Mouse (Mus musculus) forebrain, embryonic 11.5 days (tissue): ENCODE data around the gene Prss57. TPM values are rescaled to one million over a fixed set of nuclear protein-coding genes. Genes with fewer than 3 reads are reported as not detected.
"Not testable (repeated sequence)": the region's sequence is repeated elsewhere in the genome, so short reads cannot be mapped to it uniquely, and the experiment has no call there.

ENCODE experiments used
- ATAC-seq: fragments of 200-750 bp; cut with Nextera tagmentation; replicated peaks from 2 replicates; pipeline ENCODE4 v1.8.0; 2017; ENCODE audit warnings: moderate TSS enrichment; ENCODE audit not compliant: low FRiP score
- DNase-seq: peaks from one replicate; pipeline ENCODE4 v3.0.0-alpha.2; 2017; ENCODE audit warnings: low spot score
- H3K27ac ChIP-seq: fragments of 300-500 bp; sonication (generic); 2 replicates; pipeline ENCODE4 v1.5.1; 2014; ENCODE audit warnings: low read depth, low read length
- H3K27me3 ChIP-seq: fragments of 300-500 bp; sonication (generic); 2 replicates; pipeline ENCODE4 v1.6.1; 2014; ENCODE audit warnings: mild to moderate bottlenecking, low read length, mixed read lengths; ENCODE audit not compliant: control insufficient read depth, insufficient read depth
- H3K36me3 ChIP-seq: fragments of 300-500 bp; sonication (generic); 2 replicates; pipeline ENCODE4 v1.6.1; 2014; ENCODE audit warnings: mild to moderate bottlenecking, low read length, moderate library complexity, mixed read lengths; ENCODE audit not compliant: control insufficient read depth, insufficient read depth
- H3K4me1 ChIP-seq: fragments of 300-500 bp; sonication (generic); replicated peaks from 2 replicates; pipeline ENCODE4 v1.6.1; 2014; ENCODE audit warnings: low read length, mixed read lengths; ENCODE audit not compliant: control insufficient read depth, insufficient read depth
- H3K4me2 ChIP-seq: fragments of 300-500 bp; sonication (generic); 2 replicates; pipeline ENCODE4 v1.6.1; 2014; ENCODE audit warnings: low read depth, mild to moderate bottlenecking, low read length, moderate library complexity, mixed read lengths; ENCODE audit not compliant: severe bottlenecking
- H3K4me3 ChIP-seq: fragments of 300-500 bp; sonication (generic); 2 replicates; pipeline ENCODE4 v1.5.1; 2014; ENCODE audit warnings: low read depth, low read length
- H3K9ac ChIP-seq: fragments of 300-500 bp; sonication (generic); 2 replicates; pipeline ENCODE4 v1.6.1; 2014; ENCODE audit warnings: low read length
- H3K9me3 ChIP-seq: fragments of 300-500 bp; sonication (generic); 2 replicates; pipeline ENCODE4 v1.6.1; 2016; ENCODE audit warnings: low read length, mixed read lengths; ENCODE audit not compliant: control insufficient read depth
- WGBS: fragments of 180-500 bp; shearing (Covaris S2); extraction: QIAGEN DNeasy Blood & Tissue Kit; methylation state at CpG from one replicate; pipeline ENCODE4 v1.1.7; 2014; 5-methylcytosine and 5-hydroxymethylcytosine counted together
- polyA plus RNA-seq: library from polyadenylated mRNA; unstranded; fragments of >200 nt; fragmentation: Nextera tagmentation; extraction: Ambion mirVana; gene quantifications from 2 replicates; pipeline ENCODE4 v1.2.1, GENCODE M21; 2014

The Prss57 gene
- polyA plus RNA-seq, 1 experiment from 2014 or later: not detected

DNA sequence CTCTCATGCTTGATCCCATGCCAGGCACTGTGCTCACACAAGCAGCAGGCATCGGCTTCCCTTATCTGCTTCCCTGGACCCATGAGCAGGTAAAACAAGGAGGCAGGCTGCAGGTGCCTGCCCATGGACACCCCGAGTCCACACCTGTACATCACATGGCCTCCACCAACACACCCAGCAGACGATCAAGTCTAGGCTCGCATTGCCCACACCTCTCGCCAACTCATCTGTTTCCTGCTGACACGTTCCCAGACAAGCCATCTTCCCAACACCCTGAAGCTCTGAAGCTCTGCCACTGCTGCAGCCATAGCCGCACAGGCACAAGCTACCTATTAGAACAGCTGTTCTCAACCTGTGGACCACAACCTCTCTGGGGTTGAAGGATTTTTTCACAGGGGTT, 26.5 kb downstream of the Prss57 start:
- no peaks in the 10 kb centered on the region for H3K9me3 ChIP-seq
- 94% methylated on average over 7 of the region's 7 CpGs for WGBS
- ATAC-seq (no peak), DNase-seq (no peak)
- no peaks in the 10 kb centered on the region for H3K27me3 ChIP-seq
- H3K4me2 ChIP-seq: no peak overlapping the region
- H3K36me3 ChIP-seq: peaks cover 15% of the 10 kb centered on the region
- no peak overlapping the region for H3K9ac ChIP-seq
- H3K4me1 ChIP-seq: peaks cover 10% of the 10 kb centered on the region
- H3K4me3 ChIP-seq: no peak overlapping the region
- no peak overlapping the region for H3K27ac ChIP-seq

DNA sequence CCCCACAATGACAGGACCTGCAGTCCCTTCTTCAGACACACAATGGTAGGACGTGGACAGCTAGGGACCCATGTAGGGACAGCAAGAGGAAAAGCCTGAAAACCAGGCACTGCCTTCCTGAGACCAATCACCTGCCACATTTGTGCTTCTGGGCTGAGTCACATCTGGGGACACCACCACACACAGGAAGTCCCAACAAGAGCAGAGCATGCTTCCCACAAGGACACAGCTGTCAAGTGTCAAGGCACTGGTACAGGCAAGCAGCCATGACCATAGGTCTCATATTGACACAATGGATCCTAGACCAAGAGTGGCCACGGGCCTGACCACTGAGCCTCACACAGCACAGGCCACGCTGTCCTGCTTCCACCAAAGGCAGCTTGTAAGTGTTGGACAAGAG, 27.9 kb downstream of the Prss57 start:
- Histone ChIP-seq H3K4me2 (no peak overlapping the region), H3K27ac (no peak overlapping the region), H3K36me3 (peaks cover 22% of the 10 kb centered on the region), H3K4me1 (peaks cover 8% of the 10 kb centered on the region), H3K9me3 (no peaks in the 10 kb centered on the region), H3K9ac (no peak overlapping the region), H3K4me3 (no peak overlapping the region), H3K27me3 (no peaks in the 10 kb centered on the region)
- DNase-seq: no peak
- ATAC-seq: no peak
- 97% methylated on average over 3 of the region's 3 CpGs for WGBS

DNA sequence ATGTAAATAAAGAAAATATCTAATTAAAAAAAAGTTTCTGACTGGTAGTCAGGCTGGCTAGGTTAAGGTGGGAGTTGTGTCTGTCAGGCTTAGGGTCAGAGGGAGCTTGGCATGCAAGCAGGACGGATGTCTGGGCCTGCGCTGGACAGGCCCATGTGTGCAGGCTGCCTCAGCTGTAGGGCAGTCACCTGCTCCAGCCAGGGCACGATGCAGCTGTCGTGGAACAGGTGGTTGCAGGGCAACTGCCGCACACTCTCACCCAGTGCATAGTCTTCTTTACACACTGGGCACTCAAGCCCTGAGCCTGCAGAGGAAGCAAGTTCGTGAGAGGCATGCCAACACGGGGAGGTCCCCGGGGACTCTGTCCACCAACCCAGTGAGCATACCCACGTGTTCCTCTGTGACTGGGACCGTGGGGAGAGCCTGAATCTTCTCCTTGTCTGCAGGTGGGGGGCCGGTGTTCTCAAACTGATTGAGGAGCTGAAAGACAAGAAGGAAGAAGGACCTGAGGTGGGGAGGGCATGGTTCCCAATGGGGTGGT, 30.1 kb downstream of the Prss57 start:
- Histone ChIP-seq H3K9ac (no peak overlapping the region), H3K36me3 (peaks cover 27% of the 10 kb centered on the region), H3K27ac (no peak overlapping the region), H3K4me2 (no peak overlapping the region), H3K4me3 (no peak overlapping the region), H3K27me3 (no peaks in the 10 kb centered on the region), H3K4me1 (peaks cover 3% of the 10 kb centered on the region), H3K9me3 (no peaks in the 10 kb centered on the region)
- 93% methylated on average over 11 of the region's 11 CpGs for WGBS
- DNase-seq (no peak), ATAC-seq (no peak)

DNA sequence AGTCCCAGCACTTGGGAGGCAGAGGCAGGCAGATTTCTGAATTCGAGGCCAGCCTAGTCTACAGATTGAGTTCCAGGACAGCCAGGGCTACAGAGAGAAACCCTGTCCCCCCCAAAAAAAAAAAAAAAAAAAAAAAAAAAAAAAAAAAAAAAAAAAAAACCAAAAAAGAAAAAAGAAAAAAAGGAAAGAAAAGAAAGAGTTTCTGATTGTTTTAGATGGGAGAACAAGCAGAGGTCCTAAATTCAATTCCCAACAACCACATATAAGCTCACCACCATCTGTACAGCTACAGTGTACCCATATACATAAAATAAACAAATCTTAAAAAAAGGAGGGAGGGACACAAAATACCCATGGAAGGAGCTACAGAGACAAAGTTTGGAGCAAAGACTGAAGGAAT, 31.1 kb downstream of the Prss57 start:
- ATAC-seq, H3K9me3 ChIP-seq, H3K9ac ChIP-seq, DNase-seq, H3K4me1 ChIP-seq, H3K4me2 ChIP-seq, H3K27me3 ChIP-seq, H3K27ac ChIP-seq, H3K4me3 ChIP-seq: not testable (repeated sequence)
- H3K36me3 ChIP-seq: peaks cover 27% of the 10 kb centered on the region
- 89% methylated on average over 1 of the region's 1 CpGs for WGBS

DNA sequence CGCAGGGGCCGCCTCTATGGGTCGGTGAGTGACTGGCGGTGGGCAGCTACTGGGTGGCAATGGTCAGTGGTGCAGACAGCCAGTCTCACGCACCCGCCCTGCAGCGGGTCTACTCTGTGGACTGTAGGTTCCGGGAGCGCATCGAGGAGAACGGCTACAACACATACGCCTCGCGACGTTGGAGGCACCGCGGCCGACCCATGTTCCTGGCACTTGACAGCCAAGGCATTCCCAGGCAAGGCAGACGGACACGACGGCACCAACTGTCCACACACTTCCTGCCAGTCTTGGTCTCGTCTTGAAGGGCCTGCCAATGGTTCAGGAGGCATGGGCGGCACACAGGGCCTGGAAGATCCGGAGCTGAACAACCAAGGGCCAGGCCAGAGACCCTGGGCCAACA, 34.1 kb downstream of the Prss57 start:
- Histone ChIP-seq H3K4me3 (no peak overlapping the region), H3K9ac (no peak overlapping the region), H3K4me1 (peaks cover 6% of the 10 kb centered on the region; the same call in 1 of the 2 replicates), H3K9me3 (no peaks in the 10 kb centered on the region), H3K27ac (no peak overlapping the region), H3K4me2 (no peak overlapping the region), H3K36me3 (peaks cover 25% of the 10 kb centered on the region), H3K27me3 (no peaks in the 10 kb centered on the region)
- WGBS: 89% methylated on average over 24 of the region's 24 CpGs
- DNase-seq (no peak), ATAC-seq (no peak)

DNA sequence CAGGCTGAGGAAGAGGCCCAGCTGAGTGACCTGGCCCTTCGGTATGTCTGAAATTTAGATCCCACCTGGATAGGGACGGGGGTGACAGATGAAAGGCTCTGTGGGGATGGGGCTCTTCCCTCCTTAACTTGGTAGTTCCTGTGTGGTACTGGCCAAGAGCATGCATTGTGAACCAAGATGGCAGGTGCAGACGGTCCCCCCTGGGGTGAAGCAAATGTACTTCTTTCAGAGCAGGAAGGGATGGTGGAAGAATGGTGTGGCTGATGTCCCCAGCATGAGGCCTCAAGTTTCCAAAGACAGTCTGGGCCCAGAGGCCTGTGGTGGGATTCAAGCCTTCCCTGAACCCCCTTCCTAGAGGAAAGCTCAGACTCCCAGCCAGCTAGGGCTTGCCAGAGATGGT, 34.9 kb downstream of the Prss57 start:
- peaks cover 6% of the 10 kb centered on the region; the same call in 1 of the 2 replicates for H3K4me1 ChIP-seq
- no peak overlapping the region for H3K4me3 ChIP-seq
- H3K27ac ChIP-seq: no peak overlapping the region
- DNase-seq: no peak
- H3K36me3 ChIP-seq: peaks cover 17% of the 10 kb centered on the region; the same call in 1 of the 2 replicates
- H3K9me3 ChIP-seq: no peaks in the 10 kb centered on the region
- ATAC-seq: no peak
- no peak overlapping the region for H3K4me2 ChIP-seq
- H3K9ac ChIP-seq: no peak overlapping the region
- H3K27me3 ChIP-seq: no peaks in the 10 kb centered on the region
- 82% methylated on average over 3 of the region's 3 CpGs for WGBS

DNA sequence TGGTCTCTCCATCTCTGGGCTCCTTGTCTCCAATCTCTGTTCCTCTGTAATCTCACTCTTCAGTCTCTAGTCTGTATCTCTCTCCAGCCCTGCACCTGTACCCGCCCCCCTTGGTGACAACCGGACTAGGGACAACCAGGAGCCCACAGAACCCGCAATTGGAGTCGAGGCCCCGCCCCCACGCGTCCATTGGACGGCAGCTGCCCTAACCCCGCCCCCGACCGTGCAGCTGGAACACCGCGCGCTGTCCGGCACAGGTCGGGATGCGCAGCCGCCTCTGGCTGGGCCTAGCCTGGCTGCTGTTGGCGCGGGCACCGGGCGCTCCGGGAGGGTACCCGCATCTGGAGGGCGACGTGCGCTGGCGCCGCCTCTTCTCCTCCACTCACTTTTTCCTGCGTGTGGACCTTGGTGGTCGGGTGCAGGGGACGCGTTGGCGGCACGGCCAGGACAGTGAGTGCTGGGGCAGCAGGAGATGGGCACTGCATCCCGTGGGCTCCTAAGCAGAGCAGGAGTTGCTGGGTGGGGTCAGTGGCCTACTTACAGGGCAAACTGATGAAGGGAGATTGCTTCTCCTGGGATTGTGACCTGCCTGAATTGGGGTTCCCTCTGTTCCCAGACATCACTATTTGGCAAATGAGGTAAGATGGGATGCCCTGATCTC, 35.8 kb downstream of the Prss57 start, which contains the start of gene Fgf22:
Gene Fgf22 (plus strand): TSS at position 221 of the 661 bp plus-strand sequence.
- peak; percentile 89 for DNase-seq
- ATAC-seq: peak; percentile 90
- Histone ChIP-seq H3K9ac (peak within 1 kb of the TSS; percentile 10; the same call in 1 of the 2 replicates), H3K9me3 (no peaks in the 10 kb centered on the region), H3K27me3 (no peaks in the 10 kb centered on the region), H3K4me1 (peaks cover 6% of the 10 kb centered on the region; the same call in 1 of the 2 replicates), H3K4me3 (peak within 1 kb of the TSS; percentile 20), H3K4me2 (peak within 1 kb of the TSS; percentile 66), H3K27ac (no peak within 1 kb of the TSS), H3K36me3 (peaks cover 13% of the 10 kb centered on the region; the same call in 1 of the 2 replicates)
- WGBS: 1% methylated on average over 36 of the region's 36 CpGs

DNA sequence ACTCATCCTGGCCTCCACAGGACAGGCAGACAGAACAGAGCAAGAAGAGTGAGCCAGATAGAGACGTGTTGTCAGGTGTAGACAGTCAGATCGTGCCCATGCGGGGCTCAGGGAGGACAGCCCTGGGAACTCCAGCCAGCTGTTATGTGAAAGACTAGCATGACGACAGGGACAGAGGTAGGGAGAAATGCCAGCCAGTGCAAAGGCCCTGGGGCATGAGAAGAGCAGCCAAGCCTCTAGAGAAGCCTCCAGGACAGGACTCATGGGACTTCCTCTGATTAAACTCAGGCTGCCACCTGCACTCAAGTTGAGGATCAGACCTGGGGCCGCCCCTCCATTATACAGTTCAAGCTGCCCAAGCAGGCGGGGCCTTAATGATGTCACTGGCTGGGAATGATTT, 42.3 kb downstream of the Prss57 start:
- no peak for ATAC-seq
- 78% methylated on average over 6 of the region's 6 CpGs for WGBS
- H3K36me3 ChIP-seq: no peaks in the 10 kb centered on the region
- H3K4me1 ChIP-seq: peaks cover 4% of the 10 kb centered on the region; the same call in 1 of the 2 replicates
- no peak overlapping the region for H3K4me3 ChIP-seq
- no peak overlapping the region for H3K27ac ChIP-seq
- H3K9ac ChIP-seq: no peak overlapping the region
- H3K4me2 ChIP-seq: no peak overlapping the region
- no peaks in the 10 kb centered on the region for H3K27me3 ChIP-seq
- DNase-seq: no peak
- H3K9me3 ChIP-seq: no peaks in the 10 kb centered on the region
